Mouse (Mus musculus) midbrain, embryonic 13.5 days (tissue): ENCODE measurements around the gene Dnaaf2. TPM values are rescaled to one million over a fixed set of nuclear protein-coding genes. Genes with fewer than 3 reads are reported as not detected.

Source experiments
- ATAC-seq: fragments of 200-750 bp; cut with Nextera tagmentation; 2 replicates; pipeline ENCODE4 v1.8.0; 2017; ENCODE audit warnings: mild to moderate bottlenecking, moderate TSS enrichment, moderate library complexity
- H3K27ac ChIP-seq: fragments of 300-500 bp; sonication (generic); 2 replicates; pipeline ENCODE4 v1.5.1; 2015; ENCODE audit warnings: inconsistent platforms, mild to moderate bottlenecking, moderate library complexity
- H3K27me3 ChIP-seq: fragments of 300-500 bp; sonication (generic); 2 replicates; pipeline ENCODE4 v1.6.1; 2015; ENCODE audit warnings: mild to moderate bottlenecking, inconsistent platforms
- H3K36me3 ChIP-seq: fragments of 300-500 bp; sonication (generic); 2 replicates; pipeline ENCODE4 v1.6.1; 2015; ENCODE audit warnings: mild to moderate bottlenecking, inconsistent platforms
- H3K4me1 ChIP-seq: fragments of 300-500 bp; sonication (generic); replicated peaks from 2 replicates; pipeline ENCODE4 v1.6.1; 2015; ENCODE audit warnings: inconsistent platforms
- H3K4me2 ChIP-seq: fragments of 300-500 bp; sonication (generic); replicated peaks from 2 replicates; pipeline ENCODE4 v1.6.1; 2015; ENCODE audit warnings: moderate library complexity, mild to moderate bottlenecking, inconsistent platforms
- H3K4me3 ChIP-seq: fragments of 300-500 bp; sonication (generic); replicated peaks from 2 replicates; pipeline ENCODE4 v1.5.1; 2015; ENCODE audit warnings: mild to moderate bottlenecking, inconsistent platforms
- H3K9ac ChIP-seq: fragments of 300-500 bp; sonication (generic); replicated peaks from 2 replicates; pipeline ENCODE4 v1.6.1; 2015; ENCODE audit warnings: mild to moderate bottlenecking, inconsistent platforms
- H3K9me3 ChIP-seq: fragments of 300-500 bp; sonication (generic); 2 replicates; pipeline ENCODE4 v1.6.1; 2016; ENCODE audit warnings: mild to moderate bottlenecking, inconsistent platforms
- WGBS: fragments of 180-500 bp; shearing (Covaris S2); methylation state at CpG from one replicate; pipeline ENCODE4 v1.1.7; 2015; 5-methylcytosine and 5-hydroxymethylcytosine counted together
- polyA plus RNA-seq: library from polyadenylated mRNA; unstranded; fragments of >200 nt; fragmentation: Nextera tagmentation; extraction: Ambion mirVana; gene quantifications from 2 replicates; pipeline ENCODE4 v1.2.1, GENCODE M21; 2015

Gene Dnaaf2
- polyA plus RNA-seq, 1 experiment from 2014 or later: 8.9 TPM

DNA sequence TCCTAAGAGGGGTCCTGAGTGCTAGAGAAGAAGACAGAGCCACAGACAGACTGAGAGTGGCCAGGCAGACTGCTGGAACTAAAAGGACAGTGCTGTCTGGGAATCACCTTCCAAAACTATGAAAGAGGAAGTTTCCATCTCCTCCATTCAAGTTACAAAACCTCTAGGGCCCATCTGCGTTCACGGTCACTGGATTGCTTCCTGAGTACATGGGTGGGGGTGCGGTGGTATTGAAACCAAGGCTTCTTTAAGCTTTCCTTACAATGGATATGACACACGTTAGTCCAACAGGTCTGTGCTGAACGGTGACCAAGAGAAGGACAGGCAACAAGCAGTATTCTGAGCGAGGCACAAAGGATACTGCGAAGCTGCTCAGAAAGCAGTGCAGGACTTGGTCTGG lies 16.2 kb upstream of the Dnaaf2 start:
- no peak overlapping the region for H3K9ac ChIP-seq
- H3K36me3 ChIP-seq: peaks cover 13% of the 10 kb centered on the region
- no peak overlapping the region for H3K4me3 ChIP-seq
- H3K27me3 ChIP-seq: no peaks in the 10 kb centered on the region
- no peaks in the 10 kb centered on the region for H3K9me3 ChIP-seq
- ATAC-seq: no peak
- WGBS: 94% methylated on average over 7 of the region's 7 CpGs
- H3K27ac ChIP-seq: no peak overlapping the region
- H3K4me2 ChIP-seq: no peak overlapping the region
- no peaks in the 10 kb centered on the region for H3K4me1 ChIP-seq

- Histone ChIP-seq H3K4me1 (no peaks in the 10 kb centered on the region), H3K9ac (no peak overlapping the region), H3K9me3 (no peaks in the 10 kb centered on the region), H3K4me2 (no peak overlapping the region), H3K27me3 (no peaks in the 10 kb centered on the region), H3K4me3 (no peak overlapping the region), H3K36me3 (peaks cover 9% of the 10 kb centered on the region), H3K27ac (no peak overlapping the region)
- WGBS: 95% methylated on average over 13 of the region's 13 CpGs
- no peak for ATAC-seq
Observed at GRCm38 (mm10) chr12:69213186-69213777, 15.1 kb upstream of the Dnaaf2 start.

GRCm38 (mm10) chr12:69211057-69211456 lies 12.8 kb upstream of the Dnaaf2 start:
- Histone ChIP-seq H3K4me1 (no peaks in the 10 kb centered on the region), H3K36me3 (peaks cover 7% of the 10 kb centered on the region), H3K27ac (no peak overlapping the region), H3K9ac (no peak overlapping the region), H3K27me3 (no peaks in the 10 kb centered on the region), H3K4me2 (no peak overlapping the region), H3K4me3 (no peak overlapping the region), H3K9me3 (no peaks in the 10 kb centered on the region)
- WGBS: 89% methylated on average over 5 of the region's 5 CpGs
- no peak for ATAC-seq

- Histone ChIP-seq H3K27ac (no peak overlapping the region), H3K4me2 (no peak overlapping the region), H3K36me3 (peaks cover 7% of the 10 kb centered on the region), H3K9me3 (no peaks in the 10 kb centered on the region), H3K4me3 (no peak overlapping the region), H3K4me1 (no peaks in the 10 kb centered on the region), H3K27me3 (no peaks in the 10 kb centered on the region), H3K9ac (no peak overlapping the region)
- ATAC-seq: no peak
- 92% methylated on average over 18 of the region's 18 CpGs for whole genome bisulfite sequencing
Observed at GRCm38 (mm10) chr12:69210056-69210979, 12.1 kb upstream of the Dnaaf2 start.

DNA sequence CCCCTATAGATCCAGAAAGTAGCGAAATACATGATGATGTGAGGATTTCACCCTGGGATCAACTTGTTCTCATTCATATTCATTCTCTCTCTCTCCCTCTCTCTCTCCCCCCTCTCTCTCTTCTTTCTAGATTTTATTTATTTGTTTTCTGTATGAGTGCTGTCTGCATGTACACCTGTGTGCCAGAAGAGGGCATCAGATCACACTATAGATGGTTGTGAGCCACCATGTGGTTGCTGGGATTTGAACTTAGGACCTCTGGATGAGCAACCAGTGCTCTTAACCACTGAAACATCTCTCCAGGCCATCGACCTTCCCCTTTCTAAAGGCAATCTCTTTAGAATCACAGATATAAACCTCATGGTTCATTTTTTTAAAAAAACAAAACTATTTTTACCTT lies 10.3 kb upstream of the Dnaaf2 start:
- no peak for ATAC-seq
- Histone ChIP-seq H3K9me3 (no peaks in the 10 kb centered on the region), H3K27ac (no peak overlapping the region), H3K4me1 (no peaks in the 10 kb centered on the region; the same call in 1 of the 2 replicates), H3K36me3 (peaks cover 4% of the 10 kb centered on the region), H3K27me3 (no peaks in the 10 kb centered on the region), H3K4me3 (no peak overlapping the region), H3K9ac (no peak overlapping the region), H3K4me2 (no peak overlapping the region)
- WGBS: 90% methylated on average over 2 of the region's 2 CpGs

DNA sequence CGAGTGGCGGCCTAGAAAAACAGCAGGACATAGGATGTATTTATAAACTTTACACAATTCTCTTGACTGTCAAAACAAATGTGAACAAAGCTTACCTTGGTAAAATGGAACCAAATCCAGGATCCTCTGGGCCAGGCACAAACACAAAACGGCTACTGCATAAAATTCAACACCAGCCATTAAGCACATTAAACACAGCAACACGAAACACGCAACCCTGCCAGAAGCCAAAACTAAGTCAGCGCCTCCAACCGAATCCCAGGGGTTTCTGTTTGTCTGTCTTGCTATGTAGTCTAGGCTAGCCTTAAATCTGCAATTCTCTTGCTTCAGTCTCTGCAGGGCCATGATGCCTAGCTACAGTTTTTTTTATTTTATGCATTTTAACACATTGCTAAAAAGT lies 9.7 kb upstream of the Dnaaf2 start:
- no peaks in the 10 kb centered on the region; the same call in none of the 2 replicates for H3K36me3 ChIP-seq
- no peak overlapping the region for H3K27ac ChIP-seq
- 97% methylated on average over 7 of the region's 7 CpGs for WGBS
- no peak overlapping the region for H3K9ac ChIP-seq
- no peak overlapping the region for H3K4me3 ChIP-seq
- H3K4me1 ChIP-seq: no peaks in the 10 kb centered on the region; the same call in 1 of the 2 replicates
- H3K9me3 ChIP-seq: no peaks in the 10 kb centered on the region
- no peak for ATAC-seq
- H3K4me2 ChIP-seq: no peak overlapping the region
- no peaks in the 10 kb centered on the region for H3K27me3 ChIP-seq

- H3K4me3 ChIP-seq: no peak overlapping the region
Observed at GRCm38 (mm10) chr12:69207396-69207795, 9.2 kb upstream of the Dnaaf2 start.

DNA sequence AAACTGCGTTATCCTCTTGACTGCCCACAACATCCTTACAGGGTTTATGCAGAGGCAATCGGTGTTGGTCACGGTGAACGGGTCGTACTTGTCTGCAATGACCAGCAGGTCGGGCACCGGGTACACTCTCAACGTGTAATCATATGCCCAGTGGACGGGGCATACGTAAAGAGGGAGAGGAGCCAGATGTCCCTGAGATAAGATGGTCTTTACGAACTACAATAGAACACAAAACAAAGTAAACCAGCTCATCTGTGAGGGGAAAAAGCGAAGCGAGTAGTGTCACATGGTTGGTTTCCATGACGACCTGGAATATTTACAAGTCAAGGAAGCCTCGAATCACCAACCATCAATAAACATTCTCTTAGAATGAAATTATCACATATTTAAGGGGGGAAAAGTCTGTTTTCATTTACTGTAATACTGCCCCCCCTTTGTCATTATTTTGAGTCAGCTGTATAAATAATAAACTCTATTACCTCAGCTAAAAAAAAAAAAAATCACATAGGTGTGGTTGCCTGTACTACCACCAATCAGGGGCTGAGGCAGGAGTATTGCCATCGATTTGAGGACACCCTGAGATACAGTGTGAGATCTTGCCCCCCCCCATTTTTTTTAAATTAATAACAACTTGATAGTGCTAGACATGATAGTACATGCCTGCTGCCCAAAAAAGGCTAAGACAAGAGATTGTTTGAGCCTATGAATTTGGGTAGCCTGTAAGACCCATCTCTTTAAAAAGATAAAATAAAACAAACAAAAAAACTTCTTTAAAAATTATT lies 6.0 kb upstream of the Dnaaf2 start, which contains the start of gene Gm49384:
TSS of gene Gm49384 (minus strand) at position 216 of the 782 bp plus-strand sequence.
- H3K36me3 ChIP-seq: peaks cover 22% of the 10 kb centered on the region
- H3K4me3 ChIP-seq: no peak within 1 kb of the TSS
- H3K27me3 ChIP-seq: no peaks in the 10 kb centered on the region
- H3K9me3 ChIP-seq: no peaks in the 10 kb centered on the region
- H3K4me1 ChIP-seq: peaks cover 4% of the 10 kb centered on the region; the same call in 1 of the 2 replicates
- 67% methylated on average over 16 of the region's 16 CpGs for WGBS
- H3K9ac ChIP-seq: no peak within 1 kb of the TSS
- H3K4me2 ChIP-seq: no peak within 1 kb of the TSS; the same call in 1 of the 2 replicates
- peak; percentile 55; the same call in 1 of the 2 replicates for ATAC-seq
- no peak within 1 kb of the TSS for H3K27ac ChIP-seq

More at GRCm38 (mm10) chr12:69207396-69207795, 9.2 kb upstream of the Dnaaf2 start:
- no peaks in the 10 kb centered on the region for H3K9me3 ChIP-seq
- peaks cover 4% of the 10 kb centered on the region for H3K36me3 ChIP-seq
- H3K4me1 ChIP-seq: no peaks in the 10 kb centered on the region; the same call in 1 of the 2 replicates
- no peaks in the 10 kb centered on the region for H3K27me3 ChIP-seq
- ATAC-seq: no peak
- H3K4me2 ChIP-seq: no peak overlapping the region
- no peak overlapping the region for H3K27ac ChIP-seq
- H3K9ac ChIP-seq: no peak overlapping the region
- 93% methylated on average over 8 of the region's 8 CpGs for WGBS

DNA sequence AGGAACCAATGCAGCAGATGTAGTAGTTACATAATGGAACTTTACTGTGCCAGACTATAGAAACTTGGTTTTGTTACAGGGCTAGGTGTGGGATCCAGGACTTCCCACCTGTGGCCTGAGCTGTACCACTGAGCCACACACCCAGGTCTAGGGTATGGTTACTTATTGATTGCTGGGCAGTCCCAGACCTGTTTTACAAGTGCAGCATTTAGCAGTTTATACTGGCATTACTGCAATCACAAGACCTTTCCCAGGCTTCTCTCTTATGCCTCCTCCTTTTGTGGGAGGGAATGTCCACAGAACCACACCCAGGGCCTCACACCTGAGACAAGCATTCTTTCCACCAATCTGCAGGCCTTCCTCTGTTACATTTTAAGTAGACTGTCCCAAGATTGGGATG lies 756 bp upstream of the Dnaaf2 start:
- no peak overlapping the region for H3K9ac ChIP-seq
- H3K27ac ChIP-seq: no peak overlapping the region
- ATAC-seq: no peak
- no peaks in the 10 kb centered on the region for H3K9me3 ChIP-seq
- peaks cover 23% of the 10 kb centered on the region for H3K36me3 ChIP-seq
- H3K4me3 ChIP-seq: peak overlapping the region; percentile 96; the same call in 1 of the 2 replicates
- peaks cover 31% of the 10 kb centered on the region for H3K4me1 ChIP-seq
- H3K4me2 ChIP-seq: peak overlapping the region; percentile 96; the same call in 1 of the 2 replicates
- no peaks in the 10 kb centered on the region for H3K27me3 ChIP-seq

- peak; percentile 83 for ATAC-seq
Observed at GRCm38 (mm10) chr12:69197378-69198163, 658 bp downstream of the Dnaaf2 start.

More at GRCm38 (mm10) chr12:69197378-69198163, 658 bp downstream of the Dnaaf2 start:
- WGBS: under 1% methylated on average over 94 of the region's 94 CpGs
- Histone ChIP-seq H3K9ac (peak overlapping the region; percentile 89), H3K36me3 (peaks cover 21% of the 10 kb centered on the region), H3K4me1 (peaks cover 31% of the 10 kb centered on the region), H3K9me3 (no peaks in the 10 kb centered on the region), H3K4me3 (peak overlapping the region; percentile 96), H3K4me2 (peak overlapping the region; percentile 96), H3K27ac (peak overlapping the region; percentile 89), H3K27me3 (no peaks in the 10 kb centered on the region)
